Mouse (Mus musculus) bone marrow, adult 2 months (tissue): ENCODE data around the gene Zfp706.

ENCODE experiments used
- CTCF ChIP-seq: fragments of 200-500 bp; IDR thresholded peaks from 2 replicates; pipeline ENCODE4 v1.5.1; 2011; ENCODE audit warnings: low read length, control low read depth; ENCODE audit not compliant: control insufficient read depth, insufficient read depth
- POLR2A ChIP-seq: fragments of 200-500 bp; IDR thresholded peaks from 2 replicates; pipeline ENCODE4 v1.6.1; 2011; ENCODE audit warnings: low read depth, mild to moderate bottlenecking, control low read depth, low read length, borderline replicate concordance; ENCODE audit not compliant: control insufficient read depth

DNA sequence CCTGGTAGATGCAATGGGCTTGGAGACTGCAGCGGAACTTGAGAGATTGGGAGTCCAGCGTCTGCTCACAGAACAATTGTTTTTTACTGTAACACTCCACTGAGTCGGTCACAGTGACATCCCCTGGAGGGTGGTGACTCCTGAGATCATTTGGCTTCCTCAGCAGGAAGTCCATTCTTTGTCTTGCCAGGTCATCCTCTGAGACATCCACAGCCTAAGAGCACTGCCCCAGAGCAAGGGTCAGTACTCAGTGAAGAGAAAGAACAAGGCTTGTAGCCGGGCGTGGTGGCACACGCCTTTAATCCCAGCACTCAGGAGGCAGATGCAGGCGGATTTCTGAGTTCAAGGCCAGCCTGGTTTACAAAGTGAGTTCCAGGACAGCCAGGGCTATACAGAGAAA, 38.6 kb upstream of the Zfp706 start:
- TF ChIP-seq CTCF (no peak), POLR2A (no peak)
